Mouse (Mus musculus): Measurements from ENCODE around the gene Bglap2.

DNA sequence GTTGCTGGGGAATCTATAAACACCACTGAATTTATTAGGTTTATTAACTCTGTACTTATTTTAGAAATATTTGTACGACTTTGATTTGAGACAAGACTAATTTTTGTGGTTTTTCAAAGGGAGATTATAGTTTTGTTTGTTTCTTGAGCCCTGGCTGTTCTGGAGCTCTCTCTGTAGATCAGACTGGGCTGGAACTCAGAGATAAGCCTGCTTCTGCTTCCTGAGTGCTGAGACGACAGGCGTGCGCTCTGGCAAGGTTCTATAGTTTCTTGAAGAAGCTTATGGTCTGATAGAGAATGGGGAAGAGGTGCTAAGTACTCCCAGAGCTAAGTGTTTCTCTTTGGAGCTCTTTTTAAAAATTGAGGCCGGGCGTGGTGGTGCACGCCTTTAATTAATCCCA, 40.2 kb downstream of the Bglap2 start:
- TF ChIP-seq GATA1 (IDR thresholded peaks at IDR 0.05; ENCODE audit: borderline replicate concordance, low read length): no peak
- TF ChIP-seq FLI1 (IDR thresholded peaks at IDR 0.05; ENCODE audit: low read length): no peak
